Mouse (Mus musculus): ENCODE data around the gene Pnmal1. TPM values are rescaled to one million over a fixed set of nuclear protein-coding genes. Genes with fewer than 3 reads are reported as not detected.

Gene Pnmal1
- polyA plus RNA-seq, 1 experiment, result 27.4 TPM

DNA sequence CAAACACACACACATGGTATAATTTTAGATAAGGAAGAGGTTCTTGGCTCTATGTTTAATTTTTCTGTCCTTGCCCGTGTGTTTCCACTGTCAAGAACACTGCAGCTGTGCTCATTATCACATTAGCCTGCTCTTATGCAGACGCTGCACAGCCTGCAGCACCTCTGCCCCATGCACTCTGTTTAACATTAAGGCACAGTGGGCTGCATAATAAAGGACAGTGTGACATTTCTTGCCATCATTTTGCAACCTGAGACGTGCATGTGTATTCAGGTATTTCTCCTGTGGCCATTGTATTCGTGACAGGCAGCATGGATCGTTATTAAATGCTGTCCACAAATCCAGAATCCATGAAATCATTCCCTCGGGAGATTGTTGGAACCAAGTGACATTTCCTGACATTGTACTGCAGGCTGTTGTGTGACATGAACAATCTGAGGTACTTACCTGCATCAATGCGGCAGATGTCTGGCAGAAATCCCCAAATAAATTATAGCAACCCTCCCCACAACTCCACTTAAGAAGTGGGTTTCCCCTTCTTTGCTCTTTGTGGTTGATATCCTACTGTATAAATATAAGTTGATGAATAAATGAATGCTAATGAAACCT lies 28.2 kb downstream of the Pnmal1 start:
- TF ChIP-seq POLR2A (IDR thresholded peaks at IDR 0.05; ENCODE audit: borderline replicate concordance, insufficient read depth, low read length) (no peak), CTCF (IDR thresholded peaks at IDR 0.05; ENCODE audit: borderline replicate concordance, insufficient read depth, low read depth, low read length) (no peak)
- peaks cover 18% of the 10 kb centered on the region for H3K4me1 ChIP-seq (ENCODE audit: control insufficient read depth, insufficient read depth, low read length)
- 44% methylated on average over 7 of the region's 7 CpGs for WGBS
- no peaks in the 10 kb centered on the region for H3K27me3 ChIP-seq (ENCODE audit: control insufficient read depth, insufficient read depth, low read length)
- DNase-seq, result no peak
- H3K27ac ChIP-seq (ENCODE audit: insufficient read depth, low read length), result no peak overlapping the region
- H3K4me3 ChIP-seq (replicated peaks; ENCODE audit: insufficient read depth, low read depth, low read length), result no peak overlapping the region

DNA sequence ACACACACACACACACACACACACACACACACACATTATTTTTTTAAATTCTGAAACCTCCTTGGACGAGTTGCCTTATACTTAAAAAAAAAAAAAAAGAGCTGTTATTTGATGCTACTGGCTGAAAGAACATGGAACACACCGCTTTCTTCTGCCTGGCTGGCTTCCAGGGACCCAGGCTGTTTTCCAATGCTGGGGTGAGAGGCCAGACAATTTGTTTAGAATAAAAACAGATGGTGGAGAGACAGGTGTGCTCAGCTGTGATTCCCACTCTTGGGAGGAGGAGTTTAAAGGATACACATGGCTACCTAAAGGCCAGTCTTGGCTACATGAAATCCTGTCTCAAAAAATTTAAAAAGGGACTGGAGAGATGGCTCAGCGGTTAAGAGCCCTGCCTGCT lies 28.9 kb downstream of the Pnmal1 start:
- H3K27me3 ChIP-seq (ENCODE audit: control insufficient read depth, insufficient read depth, low read length), result no peaks in the 10 kb centered on the region
- WGBS, result 22% methylated on average over 3 of the region's 3 CpGs
- TF ChIP-seq POLR2A (IDR thresholded peaks at IDR 0.05; ENCODE audit: borderline replicate concordance, insufficient read depth, low read length), result no peak
- TF ChIP-seq CTCF (IDR thresholded peaks at IDR 0.05; ENCODE audit: borderline replicate concordance, insufficient read depth, low read depth, low read length), result no peak
- H3K4me3 ChIP-seq (replicated peaks; ENCODE audit: insufficient read depth, low read depth, low read length), result no peak overlapping the region
- H3K4me1 ChIP-seq (ENCODE audit: control insufficient read depth, insufficient read depth, low read length), result peaks cover 18% of the 10 kb centered on the region
- no peak overlapping the region for H3K27ac ChIP-seq (ENCODE audit: insufficient read depth, low read length)
- DNase-seq, result no peak

DNA sequence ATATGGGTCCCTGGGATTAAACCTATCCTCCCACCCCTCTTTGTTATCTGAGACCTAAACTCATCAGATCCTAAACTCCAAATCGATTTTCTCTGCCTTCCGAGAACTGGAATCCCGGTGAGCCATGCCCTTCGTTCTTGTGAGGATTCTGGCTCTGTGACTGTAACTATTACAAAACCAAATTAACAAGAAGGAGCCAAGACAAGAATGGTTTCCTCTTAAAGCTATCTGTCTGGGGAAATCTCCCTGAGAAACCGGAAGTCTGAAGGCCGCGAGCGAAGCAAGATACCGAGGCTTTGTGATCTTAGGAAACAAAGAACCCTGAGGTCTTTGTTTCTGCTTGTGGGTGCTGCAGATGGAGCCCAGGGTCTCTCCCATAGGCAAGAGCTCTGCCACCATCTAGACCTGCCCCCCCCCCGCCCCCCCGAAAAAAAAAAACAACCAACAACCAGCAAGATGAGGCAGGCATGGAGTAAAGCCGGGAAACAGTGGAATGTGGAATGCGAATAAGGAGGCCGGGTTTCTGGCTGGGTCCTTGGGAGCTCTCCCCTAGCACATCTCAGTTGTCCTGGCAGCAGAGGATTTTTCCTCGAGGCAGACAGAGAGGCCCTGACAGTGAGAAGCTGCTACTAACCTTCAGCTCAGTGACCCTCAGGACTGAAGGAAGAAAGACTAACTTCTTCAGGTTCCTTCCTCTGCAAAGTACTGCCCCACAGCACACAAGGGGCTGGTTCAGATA lies 30.7 kb downstream of the Pnmal1 start:
- no peak for DNase-seq
- peaks cover 16% of the 10 kb centered on the region for H3K4me1 ChIP-seq (ENCODE audit: control insufficient read depth, insufficient read depth, low read length)
- TF ChIP-seq CTCF (IDR thresholded peaks at IDR 0.05; ENCODE audit: borderline replicate concordance, insufficient read depth, low read depth, low read length), result no peak
- TF ChIP-seq POLR2A (IDR thresholded peaks at IDR 0.05; ENCODE audit: borderline replicate concordance, insufficient read depth, low read length), result no peak
- no peak overlapping the region for H3K4me3 ChIP-seq (replicated peaks; ENCODE audit: insufficient read depth, low read depth, low read length)
- no peaks in the 10 kb centered on the region for H3K27me3 ChIP-seq (ENCODE audit: control insufficient read depth, insufficient read depth, low read length)
- 56% methylated on average over 15 of the region's 15 CpGs for WGBS
- no peak overlapping the region for H3K27ac ChIP-seq (ENCODE audit: insufficient read depth, low read length)

- Histone ChIP-seq H3K4me3 (replicated peaks; ENCODE audit: insufficient read depth, low read depth, low read length) (no peak overlapping the region), H3K4me1 (ENCODE audit: control insufficient read depth, insufficient read depth, low read length) (peaks cover 10% of the 10 kb centered on the region), H3K27ac (ENCODE audit: insufficient read depth, low read length) (no peak overlapping the region), H3K27me3 (ENCODE audit: control insufficient read depth, insufficient read depth, low read length) (no peaks in the 10 kb centered on the region)
- TF ChIP-seq CTCF (IDR thresholded peaks at IDR 0.05; ENCODE audit: borderline replicate concordance, insufficient read depth, low read depth, low read length) (no peak), POLR2A (IDR thresholded peaks at IDR 0.05; ENCODE audit: borderline replicate concordance, insufficient read depth, low read length) (no peak)
- 71% methylated on average over 18 of the region's 18 CpGs for WGBS
- DNase-seq, result no peak
These were observed 32.4 kb downstream of the Pnmal1 start for GRCm38 (mm10) chr7:16991681-16992450.

DNA sequence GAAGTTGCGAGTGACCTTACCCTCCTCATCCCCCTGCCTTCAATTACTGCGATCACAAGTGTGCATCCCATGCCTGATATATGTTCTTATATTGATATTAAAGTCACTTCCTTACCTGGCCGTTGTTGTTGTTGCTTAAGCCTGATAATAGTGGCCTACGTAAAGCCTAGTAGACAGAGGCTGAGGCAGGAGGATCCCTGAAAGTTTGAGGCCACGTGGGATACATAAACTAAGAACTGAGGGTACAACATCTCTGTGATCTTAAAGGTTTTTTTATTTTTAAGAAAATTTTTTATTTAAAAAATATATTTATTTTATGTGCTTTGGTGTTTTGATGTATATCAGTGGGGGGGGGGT lies 33.0 kb downstream of the Pnmal1 start, which contains the start of gene Ccdc8:
TSS of gene Ccdc8 (plus strand) at position 258 of the 357 bp plus-strand sequence.
- Histone ChIP-seq H3K4me1 (ENCODE audit: control insufficient read depth, insufficient read depth, low read length) (peaks cover 7% of the 10 kb centered on the region), H3K27ac (ENCODE audit: insufficient read depth, low read length) (no peak within 1 kb of the TSS), H3K4me3 (replicated peaks; ENCODE audit: insufficient read depth, low read depth, low read length) (no peak within 1 kb of the TSS), H3K27me3 (ENCODE audit: control insufficient read depth, insufficient read depth, low read length) (no peaks in the 10 kb centered on the region)
- DNase-seq, result no peak
- WGBS, result 95% methylated on average over 5 of the region's 5 CpGs
- no peak for TF ChIP-seq CTCF (IDR thresholded peaks at IDR 0.05; ENCODE audit: borderline replicate concordance, insufficient read depth, low read depth, low read length)
- no peak for TF ChIP-seq POLR2A (IDR thresholded peaks at IDR 0.05; ENCODE audit: borderline replicate concordance, insufficient read depth, low read length)

DNA sequence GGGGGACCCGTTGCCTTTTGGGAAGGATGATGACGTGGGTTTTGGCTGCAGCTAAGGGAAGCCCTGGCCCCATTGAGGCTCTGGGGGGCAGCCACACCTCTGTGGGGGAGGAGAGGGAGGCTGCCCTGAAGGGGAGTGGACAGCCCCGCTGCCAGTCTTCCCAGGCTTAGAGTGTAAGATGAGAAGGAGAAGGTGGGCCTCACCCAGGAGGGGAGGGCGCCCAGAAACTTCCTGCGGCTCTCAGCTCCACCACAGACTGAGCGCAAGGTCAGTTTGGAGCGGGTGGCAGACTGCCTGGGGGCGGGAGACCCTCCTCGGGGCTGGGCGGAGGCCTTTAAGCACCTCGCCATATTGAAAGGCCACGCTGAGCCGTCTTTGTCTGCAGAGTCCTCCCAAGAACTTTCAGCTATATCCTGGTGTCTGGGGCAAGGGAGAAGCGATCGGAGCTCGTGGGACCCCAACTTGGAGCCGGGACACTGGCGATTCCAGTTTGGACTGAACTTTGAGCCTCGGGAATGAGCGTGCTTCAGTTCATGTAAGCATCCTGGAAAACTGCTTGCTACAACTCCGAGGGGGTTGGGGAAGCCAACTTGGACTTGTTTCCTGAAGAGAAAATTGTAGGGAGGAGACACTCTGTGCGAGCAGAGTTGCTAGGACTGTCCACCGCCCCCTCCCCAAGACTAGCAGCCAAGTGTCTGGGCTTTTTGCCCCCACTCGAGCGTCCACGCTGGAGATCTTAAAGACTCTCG lies 34.3 kb downstream of the Pnmal1 start:
- Histone ChIP-seq H3K4me1 (ENCODE audit: control insufficient read depth, insufficient read depth, low read length) (peaks cover 7% of the 10 kb centered on the region), H3K27me3 (ENCODE audit: control insufficient read depth, insufficient read depth, low read length) (no peaks in the 10 kb centered on the region), H3K4me3 (replicated peaks; ENCODE audit: insufficient read depth, low read depth, low read length) (no peak overlapping the region), H3K27ac (ENCODE audit: insufficient read depth, low read length) (no peak overlapping the region)
- DNase-seq, result no peak
- 47% methylated on average over 27 of the region's 27 CpGs for WGBS
- TF ChIP-seq POLR2A (IDR thresholded peaks at IDR 0.05; ENCODE audit: borderline replicate concordance, insufficient read depth, low read length), result no peak

DNA sequence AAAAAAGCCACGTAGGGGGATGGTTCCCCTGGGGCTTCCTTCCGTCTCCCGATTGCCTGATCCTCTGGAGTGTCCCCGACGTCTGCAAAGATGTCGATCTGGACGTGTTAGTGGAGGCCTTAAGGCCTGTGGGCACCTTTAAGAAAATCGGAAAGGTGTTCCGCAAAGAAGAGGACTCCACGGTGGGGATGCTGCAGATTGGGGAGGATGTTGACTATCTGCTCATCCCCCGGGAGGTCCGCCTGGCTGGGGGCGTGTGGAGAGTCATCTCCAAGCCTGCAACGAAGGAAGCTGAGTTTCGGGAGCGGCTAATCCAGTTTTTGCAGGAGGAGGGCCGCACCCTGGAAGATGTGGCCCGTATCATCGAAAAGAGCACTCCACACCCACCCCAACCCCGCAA lies 34.9 kb downstream of the Pnmal1 start:
- Histone ChIP-seq H3K27ac (ENCODE audit: insufficient read depth, low read length) (no peak overlapping the region), H3K4me3 (replicated peaks; ENCODE audit: insufficient read depth, low read depth, low read length) (no peak overlapping the region), H3K27me3 (ENCODE audit: control insufficient read depth, insufficient read depth, low read length) (no peaks in the 10 kb centered on the region), H3K4me1 (ENCODE audit: control insufficient read depth, insufficient read depth, low read length) (peaks cover 7% of the 10 kb centered on the region)
- DNase-seq, result no peak
- 57% methylated on average over 20 of the region's 20 CpGs for WGBS
- no peak for TF ChIP-seq CTCF (IDR thresholded peaks at IDR 0.05; ENCODE audit: borderline replicate concordance, insufficient read depth, low read depth, low read length)
- no peak for TF ChIP-seq POLR2A (IDR thresholded peaks at IDR 0.05; ENCODE audit: borderline replicate concordance, insufficient read depth, low read length)

Data from cerebellum, adult 2 months (tissue).